Mouse (Mus musculus): ENCODE measurements around the gene Supt4a. TPM values are rescaled to one million over a fixed set of nuclear protein-coding genes. Genes with fewer than 3 reads are reported as not detected.
A peak's percentile ranks its signal among the peaks of the same experiment; 100 is the strongest.

The Supt4a gene
- total and polyA plus RNA-seq, 3 experiments = 15.4 to 155 (median 64.1) TPM

DNA sequence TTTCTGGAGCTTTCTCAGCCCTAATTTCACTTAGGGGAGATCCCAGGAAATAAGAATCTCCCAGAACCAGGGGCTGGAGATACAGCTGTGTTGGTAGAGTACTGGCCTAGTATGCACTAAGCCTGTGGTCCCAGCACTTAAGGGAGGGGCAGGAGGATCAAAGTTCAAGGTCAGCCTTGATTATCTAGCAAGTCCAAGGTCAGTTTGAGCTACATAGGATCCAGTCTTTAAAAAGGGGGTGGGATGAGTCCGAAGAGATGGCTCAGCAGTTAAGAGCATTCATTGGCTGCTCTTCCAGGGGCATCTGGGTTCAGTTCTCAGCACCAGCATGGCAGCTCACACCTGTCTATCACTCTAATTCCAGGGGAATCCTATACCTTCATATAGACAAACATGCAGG is 15.0 kb downstream of the Supt4a start:
- ATAC-seq (ENCODE audit: extremely low read depth, insufficient number of reproducible peaks, low FRiP score, poor library complexity, severe bottlenecking) (no peak), DNase-seq (ENCODE audit: low spot score) (no peak)
- no peaks in the 10 kb centered on the region for H3K9me3 ChIP-seq (replicated peaks)
- TF ChIP-seq TAL1 (conservative IDR thresholded peaks at IDR 0.05; ENCODE audit: low read depth, low read length) (no peak), CTCF (IDR thresholded peaks at IDR 0.05; ENCODE audit: low read depth, low read length) (no peak), GATA1 (IDR thresholded peaks at IDR 0.05; ENCODE audit: borderline replicate concordance, low read length) (no peak)
- H3K36me3 ChIP-seq (replicated peaks) = peaks cover 14% of the 10 kb centered on the region
- no peaks in the 10 kb centered on the region for H3K27me3 ChIP-seq (ENCODE audit: insufficient read depth, low read length)
- peak overlapping the region; percentile 72; the same call in 1 of the 2 replicates for H3K4me3 ChIP-seq (ENCODE audit: low read depth, low read length)
- peaks cover 69% of the 10 kb centered on the region for H3K4me1 ChIP-seq (ENCODE audit: insufficient read depth, low read depth, low read length)

- DNase-seq (ENCODE audit: low spot score) (no peak), ATAC-seq (ENCODE audit: extremely low read depth, insufficient number of reproducible peaks, low FRiP score, poor library complexity, severe bottlenecking) (no peak)
- Histone ChIP-seq H3K4me3 (ENCODE audit: low read depth, low read length) (peak overlapping the region; percentile 96), H3K27me3 (ENCODE audit: insufficient read depth, low read length) (no peaks in the 10 kb centered on the region), H3K9me3 (replicated peaks) (no peaks in the 10 kb centered on the region), H3K36me3 (replicated peaks) (peaks cover 19% of the 10 kb centered on the region), H3K4me1 (ENCODE audit: insufficient read depth, low read depth, low read length) (peaks cover 64% of the 10 kb centered on the region)
- TF ChIP-seq GATA2 (IDR thresholded peaks at IDR 0.05; ENCODE audit: borderline replicate concordance, low read depth, low read length) (no peak), TAL1 (conservative IDR thresholded peaks at IDR 0.05; ENCODE audit: low read depth, low read length) (no peak), CTCF (IDR thresholded peaks at IDR 0.05; ENCODE audit: low read depth, low read length) (no peak), GATA1 (IDR thresholded peaks at IDR 0.05; ENCODE audit: borderline replicate concordance, low read length) (no peak), POLR2AphosphoS5 (IDR thresholded peaks at IDR 0.05; ENCODE audit: insufficient replicate concordance, low read depth, low read length) (no peak)
Observed at GRCm38 (mm10) chr11:87753255-87753654, 15.9 kb downstream of the Supt4a start.

DNA sequence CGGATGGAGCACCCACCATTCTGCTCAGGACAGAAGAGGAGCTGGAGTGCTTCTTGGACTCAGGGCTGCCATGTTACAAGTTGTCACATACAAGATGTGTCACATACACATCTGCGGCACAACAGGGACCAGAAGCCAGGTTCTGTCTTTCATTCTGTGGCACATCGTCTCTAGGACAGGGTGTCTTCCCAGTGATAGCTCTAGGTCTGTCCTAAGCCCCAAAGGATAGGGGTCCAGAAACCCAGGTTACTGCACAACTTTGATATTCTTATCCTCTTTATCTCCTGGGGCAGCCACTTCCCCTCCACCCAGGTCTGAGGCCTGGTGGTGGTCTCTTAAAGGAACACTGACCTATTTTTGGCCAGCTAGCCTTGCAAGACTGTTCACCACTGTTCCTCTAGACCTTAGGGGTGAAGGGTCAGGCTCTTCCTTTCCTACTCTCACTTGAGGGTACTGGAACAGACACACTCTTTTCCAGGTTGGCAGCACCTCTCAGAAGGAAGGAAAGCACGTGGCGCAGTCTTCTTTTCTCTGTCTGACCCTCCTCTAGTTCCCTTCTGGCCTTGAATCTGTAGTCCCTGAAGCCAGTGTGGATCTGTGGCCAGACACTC is 16.6 kb downstream of the Supt4a start:
- ATAC-seq (ENCODE audit: extremely low read depth, insufficient number of reproducible peaks, low FRiP score, poor library complexity, severe bottlenecking) (no peak), DNase-seq (ENCODE audit: low spot score) (no peak)
- H3K4me1 ChIP-seq (ENCODE audit: insufficient read depth, low read depth, low read length) = peaks cover 60% of the 10 kb centered on the region

GRCm38 (mm10) chr11:87754603-87755002 is 17.3 kb downstream of the Supt4a start:
- TF ChIP-seq GATA1 (IDR thresholded peaks at IDR 0.05; ENCODE audit: borderline replicate concordance, low read length) (no peak), GATA2 (IDR thresholded peaks at IDR 0.05; ENCODE audit: borderline replicate concordance, low read depth, low read length) (no peak), TAL1 (conservative IDR thresholded peaks at IDR 0.05; ENCODE audit: low read depth, low read length) (no peak), POLR2AphosphoS5 (IDR thresholded peaks at IDR 0.05; ENCODE audit: insufficient replicate concordance, low read depth, low read length) (no peak), CTCF (IDR thresholded peaks at IDR 0.05; ENCODE audit: low read depth, low read length) (no peak)
- no peaks in the 10 kb centered on the region for H3K9me3 ChIP-seq (replicated peaks)
- peak; percentile 84 for DNase-seq (ENCODE audit: low spot score)
- no peaks in the 10 kb centered on the region for H3K27me3 ChIP-seq (ENCODE audit: insufficient read depth, low read length)
- H3K36me3 ChIP-seq (replicated peaks) = peaks cover 19% of the 10 kb centered on the region
- peak overlapping the region; percentile 96 for H3K4me3 ChIP-seq (ENCODE audit: low read depth, low read length)
- H3K4me1 ChIP-seq (ENCODE audit: insufficient read depth, low read depth, low read length) = peaks cover 56% of the 10 kb centered on the region
- ATAC-seq (ENCODE audit: extremely low read depth, insufficient number of reproducible peaks, low FRiP score, poor library complexity, severe bottlenecking) = peak; percentile 26

More for the DNA sequence above, 16.6 kb downstream of the Supt4a start:
- Histone ChIP-seq H3K36me3 (replicated peaks) (peaks cover 19% of the 10 kb centered on the region), H3K27me3 (ENCODE audit: insufficient read depth, low read length) (no peaks in the 10 kb centered on the region), H3K4me3 (ENCODE audit: low read depth, low read length) (peak overlapping the region; percentile 96; the same call in 1 of the 2 replicates), H3K9me3 (replicated peaks) (no peaks in the 10 kb centered on the region)
- TF ChIP-seq TAL1 (conservative IDR thresholded peaks at IDR 0.05; ENCODE audit: low read depth, low read length) (peak; percentile 29; the same call in 1 of the 2 replicates), GATA1 (IDR thresholded peaks at IDR 0.05; ENCODE audit: borderline replicate concordance, low read length) (no peak)

GRCm38 (mm10) chr11:87755360-87756017 is 18.1 kb downstream of the Supt4a start:
- peak; percentile 17 for ATAC-seq (ENCODE audit: extremely low read depth, insufficient number of reproducible peaks, low FRiP score, poor library complexity, severe bottlenecking)
- H3K4me1 ChIP-seq (ENCODE audit: insufficient read depth, low read depth, low read length) = peaks cover 56% of the 10 kb centered on the region

DNA sequence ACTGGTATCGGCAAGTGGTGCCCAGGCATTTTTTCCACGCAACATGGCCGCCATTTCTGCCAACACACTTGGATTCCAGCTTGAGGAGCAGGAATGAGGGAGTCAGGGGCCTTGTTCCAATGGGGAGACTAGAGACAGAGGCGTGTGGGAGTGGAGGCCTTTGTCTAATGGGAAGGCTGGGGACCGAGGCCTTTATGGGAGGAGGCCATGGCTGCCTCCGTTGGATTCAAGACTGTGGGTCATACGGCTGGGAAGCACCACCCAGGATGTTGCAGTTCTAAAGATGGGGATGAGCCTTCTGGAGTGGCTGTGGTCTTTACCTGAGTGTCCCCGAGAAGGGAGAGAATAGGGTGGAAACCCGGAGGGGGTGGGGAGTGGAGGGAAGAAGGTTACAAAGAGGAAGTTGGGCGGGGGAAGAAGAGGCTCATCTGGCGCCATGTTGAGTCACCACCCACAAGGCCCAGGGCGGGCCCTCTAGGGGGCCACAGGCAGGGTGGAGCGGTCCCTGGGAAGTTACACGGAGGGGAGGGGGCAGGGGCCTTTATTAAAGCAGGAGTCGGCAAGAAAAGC is 19.0 kb downstream of the Supt4a start:
- TF ChIP-seq POLR2AphosphoS5 (IDR thresholded peaks at IDR 0.05; ENCODE audit: insufficient replicate concordance, low read depth, low read length) = peak; percentile 88
- no peak for TF ChIP-seq CTCF (IDR thresholded peaks at IDR 0.05; ENCODE audit: low read depth, low read length)
- TF ChIP-seq GATA1 (IDR thresholded peaks at IDR 0.05; ENCODE audit: borderline replicate concordance, low read length) = no peak
- peaks cover 55% of the 10 kb centered on the region for H3K4me1 ChIP-seq (ENCODE audit: insufficient read depth, low read depth, low read length)
- no peaks in the 10 kb centered on the region for H3K9me3 ChIP-seq (replicated peaks)
- DNase-seq (ENCODE audit: low spot score) = peak; percentile 71
- peaks cover 3% of the 10 kb centered on the region; the same call in 1 of the 2 replicates for H3K27me3 ChIP-seq (ENCODE audit: insufficient read depth, low read length)
- no peak for ATAC-seq (ENCODE audit: extremely low read depth, insufficient number of reproducible peaks, low FRiP score, poor library complexity, severe bottlenecking)
- H3K36me3 ChIP-seq (replicated peaks) = peaks cover 19% of the 10 kb centered on the region
- H3K4me3 ChIP-seq (ENCODE audit: low read depth, low read length) = peak overlapping the region; percentile 96

More at GRCm38 (mm10) chr11:87755360-87756017, 18.1 kb downstream of the Supt4a start:
- Histone ChIP-seq H3K36me3 (replicated peaks) (peaks cover 19% of the 10 kb centered on the region), H3K4me3 (ENCODE audit: low read depth, low read length) (peak overlapping the region; percentile 96), H3K27me3 (ENCODE audit: insufficient read depth, low read length) (no peaks in the 10 kb centered on the region), H3K9me3 (replicated peaks) (no peaks in the 10 kb centered on the region)
- DNase-seq (ENCODE audit: low spot score) = peak; percentile 94
- peak; percentile 97; the same call in 1 of the 2 replicates for TF ChIP-seq POLR2AphosphoS5 (IDR thresholded peaks at IDR 0.05; ENCODE audit: insufficient replicate concordance, low read depth, low read length)
- TF ChIP-seq CTCF (IDR thresholded peaks at IDR 0.05; ENCODE audit: low read depth, low read length) = no peak
